Mouse (Mus musculus) E14TG2a.4 (cell line): ENCODE data around the gene A130010J15Rik.
A peak's percentile ranks its signal among the peaks of the same experiment; 100 is the strongest.

Source experiments
- H3K27me3 ChIP-seq: 2 replicates; pipeline ENCODE4 v1.6.1; 2014; ENCODE audit warnings: low read length, control low read depth; ENCODE audit not compliant: insufficient read depth
- H3K36me3 ChIP-seq: 2 replicates; pipeline ENCODE4 v1.6.1; 2014; ENCODE audit warnings: low read length, control low read depth; ENCODE audit not compliant: insufficient read depth
- H3K4me1 ChIP-seq: replicated peaks from 2 replicates; pipeline ENCODE4 v1.6.1; 2014; ENCODE audit warnings: low read depth, low read length, control low read depth
- H3K4me3 ChIP-seq: replicated peaks from 2 replicates; pipeline ENCODE4 v1.5.1; 2014; ENCODE audit warnings: mild to moderate bottlenecking, low read length
- H3K9me3 ChIP-seq: 2 replicates; pipeline ENCODE4 v1.6.1; 2014; ENCODE audit warnings: low read length, control low read depth
- CTCF ChIP-seq: conservative IDR thresholded peaks from 2 replicates; pipeline ENCODE4 v1.5.1; 2014; ENCODE audit warnings: low read length
- NANOG ChIP-seq: IDR thresholded peaks from 2 replicates; pipeline ENCODE4 v1.6.1; 2014; ENCODE audit warnings: borderline replicate concordance, low read length, mixed read lengths
- POU5F1 ChIP-seq: IDR thresholded peaks from 2 replicates; pipeline ENCODE4 v1.6.1; 2014; ENCODE audit warnings: low read length, borderline replicate concordance

Gene A130010J15Rik

DNA sequence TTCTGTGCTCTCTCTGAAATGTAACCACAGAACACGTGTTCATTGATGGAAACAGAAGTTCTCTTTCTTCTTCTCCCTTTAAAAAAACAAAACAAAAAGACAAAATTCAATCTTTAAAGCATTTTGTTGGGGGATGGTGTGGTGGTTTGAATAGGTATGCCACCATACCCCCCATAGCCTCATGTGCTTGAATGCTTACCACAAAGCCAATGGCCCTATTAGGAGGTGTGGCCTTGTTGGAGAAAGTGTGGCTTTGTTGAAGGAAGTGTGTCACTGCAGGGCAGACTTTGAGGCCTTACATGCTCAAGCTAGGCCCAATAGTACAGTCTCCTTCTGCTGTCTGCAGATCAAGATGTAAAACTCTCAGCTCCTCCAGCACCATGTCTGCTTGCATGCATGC, 21.4 kb upstream of the A130010J15Rik start:
- Histone ChIP-seq H3K27me3 (peaks cover 41% of the 10 kb centered on the region), H3K4me1 (no peaks in the 10 kb centered on the region), H3K4me3 (no peak overlapping the region)

DNA sequence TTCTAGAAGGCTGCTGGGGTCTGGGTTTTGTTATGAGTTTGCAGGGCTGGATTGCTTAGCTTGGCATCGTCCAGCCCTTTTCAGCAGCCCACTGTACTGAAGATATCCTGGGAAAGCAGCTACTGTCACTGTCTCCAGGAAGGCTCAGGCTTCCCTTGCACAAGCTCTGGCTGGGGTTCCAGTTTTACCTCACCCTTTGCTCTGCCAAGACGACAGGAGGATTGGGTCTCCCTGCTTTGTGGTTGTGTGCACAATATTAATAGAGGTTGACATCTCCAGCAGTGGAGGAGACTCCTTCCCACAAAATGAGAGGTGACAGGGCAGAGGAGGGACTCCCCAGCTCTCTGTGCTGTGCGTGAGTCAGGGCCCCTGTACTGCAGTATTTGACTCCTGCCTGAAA, 18.6 kb upstream of the A130010J15Rik start:
- no peaks in the 10 kb centered on the region for H3K36me3 ChIP-seq
- H3K27me3 ChIP-seq = peaks cover 69% of the 10 kb centered on the region
- no peaks in the 10 kb centered on the region for H3K9me3 ChIP-seq
- peaks cover 20% of the 10 kb centered on the region for H3K4me1 ChIP-seq
- no peak overlapping the region for H3K4me3 ChIP-seq
- TF ChIP-seq POU5F1 (no peak), CTCF (no peak), NANOG (no peak)

More for the DNA sequence above, 21.4 kb upstream of the A130010J15Rik start:
- Histone ChIP-seq H3K9me3 (no peaks in the 10 kb centered on the region), H3K36me3 (no peaks in the 10 kb centered on the region)
- TF ChIP-seq POU5F1 = no peak
- TF ChIP-seq CTCF = no peak
- no peak for TF ChIP-seq NANOG

DNA sequence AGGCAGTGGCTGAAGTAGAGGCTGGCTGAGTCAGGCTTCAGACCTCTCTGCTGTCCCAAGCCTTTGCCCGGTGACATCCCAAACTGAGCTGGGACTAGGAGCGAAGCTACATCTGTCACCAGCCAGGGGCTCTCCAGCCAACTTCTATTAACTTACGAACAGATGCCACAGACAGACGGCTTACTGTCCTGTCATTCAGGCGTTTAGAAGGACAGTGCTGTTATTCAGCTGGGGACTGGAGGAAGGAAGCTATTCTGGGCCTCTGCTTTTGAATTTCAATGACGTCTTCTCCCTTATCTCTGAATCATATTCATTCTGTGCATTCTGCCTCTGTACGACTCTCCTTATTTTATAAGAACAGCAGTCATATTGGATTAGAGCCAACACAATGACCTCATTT, 16.7 kb upstream of the A130010J15Rik start:
- Histone ChIP-seq H3K9me3 (no peaks in the 10 kb centered on the region), H3K4me1 (peaks cover 20% of the 10 kb centered on the region), H3K36me3 (no peaks in the 10 kb centered on the region), H3K27me3 (peaks cover 75% of the 10 kb centered on the region), H3K4me3 (no peak overlapping the region)
- TF ChIP-seq NANOG = no peak
- TF ChIP-seq POU5F1 = no peak
- TF ChIP-seq CTCF = no peak

DNA sequence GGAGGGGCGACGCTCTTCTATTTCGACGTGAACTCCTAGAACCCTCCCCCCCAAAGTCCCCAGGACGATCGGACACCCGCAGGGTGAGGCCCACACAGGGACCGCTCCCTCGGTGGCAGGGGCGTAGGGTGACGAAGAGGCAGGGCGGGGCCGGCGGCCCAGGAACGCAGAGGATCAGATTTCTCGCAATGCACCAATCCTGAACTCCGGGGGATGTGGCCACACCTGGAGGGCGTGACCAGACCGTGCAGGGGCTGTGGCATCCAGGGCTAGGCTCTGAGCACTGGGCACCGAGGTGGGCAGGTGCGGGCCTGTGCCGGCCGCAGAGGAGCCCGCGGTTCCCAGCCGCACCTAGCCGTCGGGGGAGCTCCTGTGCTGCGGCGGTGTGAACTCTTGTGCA, 15.0 kb upstream of the A130010J15Rik start, which contains the start of gene Irf6:
Gene Irf6, plus strand, starts transcription at position 240 of the 400 bp plus-strand sequence.
- peaks cover 29% of the 10 kb centered on the region for H3K4me1 ChIP-seq
- no peaks in the 10 kb centered on the region for H3K36me3 ChIP-seq
- H3K9me3 ChIP-seq = no peaks in the 10 kb centered on the region
- peak within 1 kb of the TSS; percentile 86 for H3K4me3 ChIP-seq
- H3K27me3 ChIP-seq = peaks cover 72% of the 10 kb centered on the region
- TF ChIP-seq POU5F1 (no peak), NANOG (no peak), CTCF (no peak)

GRCm38 (mm10) chr1:193153561-193153960, 14.3 kb upstream of the A130010J15Rik start:
- Histone ChIP-seq H3K27me3 (peaks cover 70% of the 10 kb centered on the region), H3K36me3 (no peaks in the 10 kb centered on the region), H3K9me3 (no peaks in the 10 kb centered on the region), H3K4me3 (peak overlapping the region; percentile 86), H3K4me1 (peaks cover 29% of the 10 kb centered on the region)
- no peak for TF ChIP-seq NANOG
- TF ChIP-seq CTCF = no peak

DNA sequence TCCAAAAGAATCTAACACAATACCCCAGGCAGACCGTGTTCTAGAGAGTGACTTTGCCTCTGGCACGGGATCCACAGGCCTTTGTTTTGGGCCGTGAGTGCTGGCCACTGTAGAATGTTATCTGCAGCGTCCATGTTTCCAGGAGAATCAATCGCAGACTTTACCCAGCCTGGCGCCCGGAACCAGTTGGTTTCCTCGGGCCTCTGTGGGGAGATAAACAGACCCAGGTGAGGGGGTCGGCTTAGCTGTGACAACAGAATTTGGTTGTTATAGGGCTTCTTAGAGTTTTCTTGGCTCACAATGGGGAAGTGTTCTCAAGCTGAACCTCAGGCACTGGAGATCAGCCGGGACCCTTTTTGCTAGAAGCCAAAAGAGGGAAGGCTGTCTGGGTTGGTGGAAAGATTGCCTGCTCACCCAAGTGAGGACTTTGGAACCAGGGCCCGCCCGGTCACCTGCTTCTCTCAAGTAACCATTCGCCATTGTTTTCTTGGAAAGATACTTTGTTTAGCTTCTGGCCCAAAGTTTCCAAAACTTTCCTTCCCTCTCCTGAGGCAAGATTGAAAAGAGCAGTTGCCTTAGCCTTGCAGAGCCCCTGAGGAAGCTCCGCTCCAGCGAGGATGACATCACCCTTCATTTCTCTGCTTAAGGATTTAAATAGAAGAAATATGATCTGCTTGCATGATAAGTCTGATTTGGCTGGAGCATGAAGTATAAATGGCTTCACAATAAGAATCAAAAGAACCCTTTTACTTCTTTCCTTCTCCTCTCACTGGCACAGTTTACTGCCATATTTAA, 11.3 kb upstream of the A130010J15Rik start:
- Histone ChIP-seq H3K27me3 (peaks cover 56% of the 10 kb centered on the region), H3K4me1 (peaks cover 46% of the 10 kb centered on the region), H3K36me3 (no peaks in the 10 kb centered on the region), H3K4me3 (no peak overlapping the region), H3K9me3 (no peaks in the 10 kb centered on the region)
- no peak for TF ChIP-seq NANOG
- TF ChIP-seq CTCF = no peak
- no peak for TF ChIP-seq POU5F1

DNA sequence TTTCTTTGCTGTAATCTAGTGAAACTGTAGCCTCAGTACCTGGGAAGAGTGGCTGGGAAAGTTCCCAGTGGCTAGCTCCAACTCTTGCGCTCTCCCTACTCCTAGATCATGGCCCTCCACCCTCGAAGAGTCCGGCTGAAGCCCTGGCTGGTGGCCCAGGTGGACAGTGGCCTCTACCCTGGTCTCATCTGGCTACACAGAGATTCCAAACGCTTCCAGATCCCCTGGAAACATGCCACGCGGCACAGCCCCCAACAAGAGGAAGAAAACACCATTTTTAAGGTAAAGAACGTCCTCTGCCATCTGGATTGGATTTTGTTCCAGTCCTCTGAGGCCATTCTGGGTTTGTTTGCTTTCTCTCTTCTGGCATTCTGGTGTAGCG, 10.7 kb upstream of the A130010J15Rik start:
- H3K9me3 ChIP-seq = no peaks in the 10 kb centered on the region
- H3K4me1 ChIP-seq = peaks cover 45% of the 10 kb centered on the region
- TF ChIP-seq CTCF (no peak), POU5F1 (no peak), NANOG (no peak)
- no peaks in the 10 kb centered on the region for H3K36me3 ChIP-seq
- no peak overlapping the region for H3K4me3 ChIP-seq
- H3K27me3 ChIP-seq = peaks cover 54% of the 10 kb centered on the region

GRCm38 (mm10) chr1:193159163-193159562, 8.7 kb upstream of the A130010J15Rik start:
- TF ChIP-seq POU5F1 = no peak
- no peak for TF ChIP-seq NANOG
- no peak for TF ChIP-seq CTCF
- H3K4me1 ChIP-seq = peaks cover 27% of the 10 kb centered on the region
- no peak overlapping the region for H3K4me3 ChIP-seq
- no peaks in the 10 kb centered on the region for H3K36me3 ChIP-seq
- peaks cover 43% of the 10 kb centered on the region for H3K27me3 ChIP-seq
- no peaks in the 10 kb centered on the region for H3K9me3 ChIP-seq

DNA sequence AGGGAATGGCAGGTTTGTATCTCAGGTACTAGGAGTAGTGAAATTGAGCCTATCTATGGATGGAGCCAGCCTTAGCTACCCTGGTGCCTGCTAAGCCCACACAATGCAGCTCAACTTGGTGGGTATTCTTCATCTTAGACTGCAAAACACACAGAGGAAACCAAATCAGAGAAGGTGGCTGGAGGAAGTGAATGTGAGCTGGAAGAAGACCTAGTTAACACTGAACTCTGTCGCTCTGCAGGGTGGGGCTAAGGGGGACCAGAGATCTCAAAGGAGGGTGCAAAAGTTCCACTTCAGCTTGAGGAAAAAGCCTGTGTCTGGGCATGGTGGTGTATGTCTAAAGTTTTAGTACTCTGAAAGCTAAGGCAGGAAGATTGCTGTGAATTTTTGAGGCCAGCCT, 8.2 kb upstream of the A130010J15Rik start:
- Histone ChIP-seq H3K27me3 (peaks cover 38% of the 10 kb centered on the region), H3K4me1 (peaks cover 25% of the 10 kb centered on the region), H3K4me3 (no peak overlapping the region), H3K36me3 (no peaks in the 10 kb centered on the region), H3K9me3 (no peaks in the 10 kb centered on the region)
- no peak for TF ChIP-seq CTCF
- TF ChIP-seq POU5F1 = no peak
- TF ChIP-seq NANOG = no peak
